Mouse (Mus musculus): ENCODE results near the gene Fam166a. TPM values are rescaled to one million over a fixed set of nuclear protein-coding genes. Genes with fewer than 3 reads are reported as not detected.
A peak's percentile ranks its signal among the peaks of the same experiment; 100 is the strongest.

The Fam166a gene
- polyA plus RNA-seq, 1 experiment from 2014 or later: 0.87 TPM

DNA sequence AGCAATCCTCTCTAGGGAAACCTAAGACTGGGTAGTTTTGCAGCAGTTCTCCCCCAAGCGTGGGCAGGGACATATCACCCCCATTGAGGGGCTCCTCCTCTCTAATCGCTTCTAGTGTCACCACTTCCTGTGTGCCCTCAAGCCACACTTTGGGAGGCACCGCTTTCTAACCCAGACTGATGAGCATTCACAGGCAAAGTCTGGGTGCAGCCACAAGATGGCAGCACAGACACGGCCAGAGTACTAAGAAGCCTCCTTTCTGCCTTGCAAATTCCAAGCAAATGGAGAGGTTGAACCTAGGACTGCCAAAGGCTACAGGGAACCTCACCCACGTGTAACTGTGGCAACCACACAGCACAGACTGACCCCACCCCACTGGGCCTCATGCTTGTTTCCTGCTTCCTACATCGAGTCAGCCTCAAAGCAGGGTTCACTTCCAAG lies 25.2 kb upstream of the Fam166a start:
- Histone ChIP-seq H3K4me2 (no peak overlapping the region), H3K4me3 (replicated peaks) (no peak overlapping the region), H3K9me3 (no peaks in the 10 kb centered on the region), H3K9ac (peak overlapping the region; percentile 12; the same call in 1 of the 2 replicates), H3K27me3 (peaks cover 38% of the 10 kb centered on the region), H3K36me3 (replicated peaks) (peaks cover 5% of the 10 kb centered on the region; the same call in 1 of the 2 replicates), H3K27ac (no peak overlapping the region), H3K4me1 (peaks cover 10% of the 10 kb centered on the region)
- 7% methylated on average over 6 of the region's 6 CpGs for WGBS
- peak; percentile 78 for ATAC-seq (ENCODE audit: low FRiP score)

DNA sequence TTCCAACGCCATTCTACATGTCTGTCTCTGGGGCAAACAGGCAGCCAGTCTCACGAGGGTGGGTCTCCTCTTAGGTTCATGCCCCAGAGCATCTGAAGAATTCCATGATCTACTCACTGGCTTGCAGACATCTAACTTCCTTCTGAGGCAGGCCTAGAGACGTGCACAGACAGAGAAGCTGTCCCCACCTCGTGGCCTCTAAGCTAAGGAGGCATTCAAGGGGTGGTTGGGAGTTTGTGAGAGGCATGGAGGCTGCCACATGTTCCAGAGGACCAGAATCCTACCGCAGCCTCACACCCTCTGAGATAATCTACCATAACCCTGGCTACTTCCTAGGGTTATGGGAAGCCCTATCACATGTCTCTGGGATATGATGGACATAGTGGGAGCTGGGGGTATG lies 24.5 kb upstream of the Fam166a start:
- WGBS: 82% methylated on average over 5 of the region's 5 CpGs
- H3K27me3 ChIP-seq: peaks cover 38% of the 10 kb centered on the region
- H3K4me1 ChIP-seq: peaks cover 10% of the 10 kb centered on the region

DNA sequence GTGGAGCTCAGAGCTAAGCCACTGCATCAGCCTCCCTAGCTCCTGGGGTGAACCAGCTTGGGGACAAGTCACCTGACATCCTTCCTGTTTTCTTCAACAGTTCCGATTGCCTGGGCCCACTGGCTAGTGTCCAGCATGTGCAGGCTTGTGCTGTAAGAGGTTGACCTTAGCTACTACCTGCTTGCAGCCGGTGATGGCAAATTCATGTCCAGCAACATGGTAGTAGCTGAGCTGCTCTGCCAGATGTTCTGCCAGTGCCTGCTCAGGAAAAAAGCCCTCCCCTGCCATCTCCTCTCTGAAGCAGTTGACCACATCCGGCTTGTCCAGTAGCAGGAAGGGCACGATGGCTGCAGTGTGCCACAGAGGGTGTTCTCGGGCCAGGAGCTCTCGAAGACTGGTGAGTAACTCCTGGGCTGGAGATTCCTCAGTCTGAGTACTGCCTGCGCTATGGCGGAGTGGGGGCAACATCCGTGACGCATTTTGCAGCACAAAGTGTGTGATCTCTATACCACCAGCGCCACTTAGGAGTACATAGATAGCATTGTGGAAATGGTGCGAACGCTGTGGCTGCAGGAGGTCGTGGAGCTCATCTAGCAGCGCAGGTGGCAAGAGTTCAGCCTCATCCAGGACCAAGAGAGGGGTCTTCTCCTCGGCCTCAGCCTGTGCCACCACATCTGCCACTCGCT lies 23.9 kb upstream of the Fam166a start:
- Histone ChIP-seq H3K4me3 (replicated peaks) (no peak overlapping the region), H3K4me1 (peaks cover 10% of the 10 kb centered on the region), H3K27me3 (peaks cover 38% of the 10 kb centered on the region), H3K9me3 (no peaks in the 10 kb centered on the region), H3K4me2 (no peak overlapping the region), H3K9ac (no peak overlapping the region), H3K36me3 (replicated peaks) (peaks cover 17% of the 10 kb centered on the region), H3K27ac (no peak overlapping the region)
- WGBS: 89% methylated on average over 17 of the region's 17 CpGs
- ATAC-seq (ENCODE audit: low FRiP score): no peak

More for the DNA sequence above, 24.5 kb upstream of the Fam166a start:
- Histone ChIP-seq H3K36me3 (replicated peaks) (peaks cover 11% of the 10 kb centered on the region), H3K9ac (no peak overlapping the region), H3K27ac (no peak overlapping the region), H3K4me3 (replicated peaks) (no peak overlapping the region), H3K4me2 (no peak overlapping the region), H3K9me3 (no peaks in the 10 kb centered on the region)
- no peak for ATAC-seq (ENCODE audit: low FRiP score)

DNA sequence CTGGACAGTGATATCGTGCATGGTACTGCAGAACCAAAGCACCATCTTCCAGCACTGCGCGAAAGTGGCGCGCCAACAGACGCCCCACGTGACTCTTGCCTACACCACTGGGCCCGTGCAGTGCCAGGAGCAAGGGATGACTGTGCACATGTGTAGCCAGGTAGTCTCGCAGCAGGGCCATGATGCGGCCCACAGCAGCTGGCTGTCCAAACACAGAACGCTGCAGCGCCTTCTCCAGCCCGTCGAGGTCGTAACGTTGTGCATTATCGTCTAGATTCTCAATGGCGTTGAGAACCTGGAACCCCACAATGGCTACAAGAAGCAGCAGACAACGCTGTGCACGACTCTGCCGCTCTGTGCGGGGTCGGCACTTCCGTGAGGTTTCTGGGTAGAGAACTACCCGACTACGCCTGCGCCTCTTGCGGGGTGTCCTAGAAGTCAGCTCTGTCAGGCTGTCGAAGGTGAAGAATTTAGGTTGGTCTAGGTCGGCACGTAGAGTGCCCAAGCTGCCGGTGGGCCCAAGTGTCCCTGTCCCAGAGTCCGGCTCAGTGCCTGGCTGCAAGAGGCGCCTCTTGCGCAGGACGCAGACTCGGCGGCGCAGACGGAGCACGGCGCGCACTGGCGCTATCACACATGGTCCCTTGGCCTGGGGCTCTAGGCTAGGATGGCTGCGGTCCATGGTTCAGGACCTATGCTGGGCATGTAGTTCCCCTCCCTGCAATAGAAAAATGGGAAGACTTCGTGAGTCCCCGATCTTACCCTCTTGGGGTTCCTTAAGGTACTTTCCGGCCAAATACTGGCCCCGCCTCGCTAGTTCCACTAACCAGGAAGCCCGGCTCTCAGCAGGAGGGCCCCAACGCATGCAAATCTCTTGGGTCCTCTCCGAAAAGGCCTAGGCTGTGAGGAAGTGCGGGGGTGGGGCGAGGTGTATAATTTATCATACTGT lies 23.1 kb upstream of the Fam166a start:
- peaks cover 10% of the 10 kb centered on the region for H3K4me1 ChIP-seq
- no peak overlapping the region for H3K27ac ChIP-seq
- peaks cover 38% of the 10 kb centered on the region for H3K27me3 ChIP-seq
- no peak for ATAC-seq (ENCODE audit: low FRiP score)
- WGBS: 22% methylated on average over 55 of the region's 55 CpGs
- peaks cover 25% of the 10 kb centered on the region for H3K36me3 ChIP-seq (replicated peaks)
- H3K4me3 ChIP-seq (replicated peaks): no peak overlapping the region
- H3K9me3 ChIP-seq: no peaks in the 10 kb centered on the region
- H3K9ac ChIP-seq: no peak overlapping the region
- H3K4me2 ChIP-seq: peak overlapping the region; percentile 25

DNA sequence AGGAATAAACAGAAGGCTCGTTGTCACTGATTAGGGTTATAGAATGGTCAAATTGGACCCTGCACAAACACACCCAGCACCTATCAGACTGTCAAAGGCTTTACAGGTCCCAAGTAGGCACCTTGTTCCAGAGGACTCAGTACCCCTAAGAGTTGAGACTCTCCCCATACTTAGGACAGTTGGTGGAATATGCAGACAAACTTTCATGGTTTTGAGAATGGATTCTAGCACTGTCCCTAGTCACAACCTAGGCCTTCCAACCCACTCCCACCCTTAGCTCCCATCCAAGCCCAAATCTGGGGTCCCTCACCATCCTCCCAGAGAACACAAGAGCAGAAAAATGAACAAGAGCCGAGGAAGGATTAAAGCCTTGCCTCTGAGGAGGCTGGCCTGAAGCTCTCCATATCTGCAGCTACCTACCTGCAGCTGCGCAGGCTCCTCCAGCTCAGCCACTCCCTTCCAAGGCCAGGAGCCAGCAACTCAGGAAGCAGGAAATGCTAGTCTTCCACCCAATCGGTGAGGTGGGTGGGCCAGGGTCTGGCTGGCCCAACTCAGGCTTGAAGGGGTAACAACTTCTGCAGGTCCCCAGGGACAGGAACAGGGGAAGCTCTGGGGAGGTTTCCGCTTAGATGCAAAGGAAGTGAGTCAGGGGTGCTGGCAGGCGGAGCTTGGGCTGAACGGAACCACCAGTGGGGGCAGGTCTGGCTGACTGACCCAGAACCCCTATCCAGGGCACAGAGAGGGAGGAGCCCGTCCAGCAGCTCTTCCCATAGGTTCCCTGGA lies 22.2 kb upstream of the Fam166a start, which contains the start of gene Tor4a:
TSS of gene Tor4a (minus strand) at position 715 of the 783 bp plus-strand sequence.
- Histone ChIP-seq H3K9me3 (no peaks in the 10 kb centered on the region), H3K27me3 (peaks cover 38% of the 10 kb centered on the region), H3K36me3 (replicated peaks) (peaks cover 34% of the 10 kb centered on the region), H3K4me1 (peaks cover 10% of the 10 kb centered on the region), H3K27ac (no peak within 1 kb of the TSS), H3K9ac (no peak within 1 kb of the TSS), H3K4me3 (replicated peaks) (no peak within 1 kb of the TSS; the same call in 1 of the 2 replicates), H3K4me2 (peak within 1 kb of the TSS; percentile 25)
- ATAC-seq (ENCODE audit: low FRiP score): no peak
- 11% methylated on average over 8 of the region's 8 CpGs for WGBS

DNA sequence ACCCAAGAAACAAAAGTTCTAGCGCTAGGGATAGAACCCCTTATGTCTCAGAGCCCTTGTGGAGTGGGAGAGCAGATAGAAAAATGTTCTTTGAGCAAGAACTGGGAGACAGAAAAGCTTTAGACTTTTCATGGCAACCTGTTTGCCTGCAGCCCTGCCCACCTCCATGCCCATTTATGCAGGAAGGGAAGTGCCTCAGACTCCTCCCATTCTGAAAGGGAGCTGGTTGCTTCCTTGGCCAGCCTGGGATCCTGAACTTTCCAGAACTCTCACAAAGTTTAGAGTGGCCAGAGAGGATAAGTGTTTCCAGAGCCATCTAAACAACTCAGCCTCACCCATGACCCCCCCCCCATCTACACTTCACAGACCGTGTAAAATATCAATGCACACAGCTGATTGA lies 21.4 kb upstream of the Fam166a start:
- Histone ChIP-seq H3K4me2 (no peak overlapping the region), H3K9me3 (no peaks in the 10 kb centered on the region), H3K27me3 (peaks cover 38% of the 10 kb centered on the region), H3K4me3 (replicated peaks) (no peak overlapping the region), H3K4me1 (peaks cover 10% of the 10 kb centered on the region), H3K9ac (no peak overlapping the region), H3K36me3 (replicated peaks) (peaks cover 42% of the 10 kb centered on the region), H3K27ac (no peak overlapping the region)
- 29% methylated on average over 2 of the region's 2 CpGs for whole genome bisulfite sequencing
- no peak for ATAC-seq (ENCODE audit: low FRiP score)

DNA sequence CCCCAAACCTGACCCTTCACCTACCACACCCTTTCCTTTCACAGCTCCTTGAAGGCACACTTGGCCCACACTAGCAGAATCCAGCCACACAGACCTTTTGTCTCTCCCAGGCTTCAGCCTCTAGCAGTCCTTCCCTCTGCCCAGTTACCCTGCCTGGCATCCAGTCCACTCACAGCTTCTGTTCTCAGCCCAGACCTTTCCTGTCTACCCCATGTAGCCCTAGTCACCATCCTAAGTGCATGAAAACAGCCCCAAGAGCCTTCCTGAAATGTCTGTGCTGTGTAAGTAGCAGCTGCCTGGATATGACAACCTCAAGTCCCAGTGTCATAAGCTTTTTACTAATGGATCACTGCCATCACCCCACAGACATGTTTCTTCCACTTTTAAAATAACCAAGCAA lies 20.6 kb upstream of the Fam166a start:
- H3K27me3 ChIP-seq: peaks cover 38% of the 10 kb centered on the region
- no peak overlapping the region for H3K27ac ChIP-seq
- H3K4me2 ChIP-seq: no peak overlapping the region
- no peak for ATAC-seq (ENCODE audit: low FRiP score)
- peaks cover 10% of the 10 kb centered on the region for H3K4me1 ChIP-seq
- H3K4me3 ChIP-seq (replicated peaks): no peak overlapping the region
- peaks cover 50% of the 10 kb centered on the region for H3K36me3 ChIP-seq (replicated peaks)
- no peaks in the 10 kb centered on the region for H3K9me3 ChIP-seq
- H3K9ac ChIP-seq: no peak overlapping the region

DNA sequence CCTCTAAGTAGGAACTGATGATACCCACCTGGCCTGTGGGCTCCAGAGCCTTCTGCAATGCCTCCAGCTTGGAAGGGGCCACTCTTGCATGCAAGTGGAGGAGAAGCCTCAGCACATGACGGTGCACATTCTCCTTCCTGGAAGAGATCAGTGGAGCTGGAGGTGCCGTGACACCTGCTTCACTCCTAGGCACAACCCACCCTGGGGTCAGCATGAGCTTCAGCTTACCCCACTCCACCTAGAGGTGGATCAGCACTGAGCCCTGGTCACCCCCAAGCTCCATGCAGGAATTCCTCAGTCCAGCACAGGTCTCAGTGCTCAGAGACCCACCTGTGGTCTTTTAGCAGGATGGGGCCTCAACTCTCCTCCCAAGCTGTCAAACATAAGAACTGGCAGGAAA lies 17.9 kb upstream of the Fam166a start:
- Histone ChIP-seq H3K36me3 (replicated peaks) (peaks cover 75% of the 10 kb centered on the region), H3K9ac (no peak overlapping the region), H3K9me3 (no peaks in the 10 kb centered on the region), H3K4me1 (peaks cover 1% of the 10 kb centered on the region; the same call in 1 of the 2 replicates), H3K27ac (no peak overlapping the region), H3K4me3 (replicated peaks) (no peak overlapping the region), H3K4me2 (no peak overlapping the region), H3K27me3 (peaks cover 19% of the 10 kb centered on the region)
- WGBS: 93% methylated on average over 2 of the region's 2 CpGs
- no peak for ATAC-seq (ENCODE audit: low FRiP score)

DNA sequence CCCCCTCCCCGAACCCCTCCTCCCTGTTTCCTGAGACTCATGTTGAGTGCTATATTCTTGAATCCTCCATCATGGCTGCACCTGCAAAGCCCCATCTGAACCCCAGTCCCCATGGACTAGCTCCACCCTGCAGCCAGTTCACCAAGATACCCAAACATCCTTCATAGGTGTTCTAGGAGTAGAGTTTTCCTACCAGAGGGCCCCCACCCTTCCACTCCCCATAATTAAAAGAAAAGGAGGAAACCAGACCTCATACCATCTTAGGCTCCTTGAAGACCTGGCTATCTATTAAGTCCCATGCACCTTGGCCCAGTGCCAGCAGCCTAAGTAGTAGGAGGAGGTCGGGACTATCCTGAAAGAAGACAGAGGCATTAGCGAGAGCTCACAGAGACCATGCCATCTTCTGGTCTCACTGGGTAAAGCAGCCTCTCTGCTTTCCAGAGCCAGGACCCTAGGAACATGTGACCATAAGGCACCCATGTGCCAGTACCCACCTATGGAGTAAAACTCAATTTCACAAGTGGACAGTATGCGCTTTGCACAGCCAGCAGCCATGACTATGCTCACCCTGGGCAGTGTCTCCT lies 14.8 kb upstream of the Fam166a start:
- Histone ChIP-seq H3K36me3 (replicated peaks) (peaks cover 95% of the 10 kb centered on the region), H3K4me3 (replicated peaks) (no peak overlapping the region), H3K9me3 (no peaks in the 10 kb centered on the region), H3K4me1 (peaks cover 3% of the 10 kb centered on the region), H3K9ac (no peak overlapping the region), H3K27me3 (no peaks in the 10 kb centered on the region), H3K27ac (no peak overlapping the region), H3K4me2 (no peak overlapping the region)
- no peak for ATAC-seq (ENCODE audit: low FRiP score)
- 69% methylated on average over 4 of the region's 4 CpGs for WGBS

DNA sequence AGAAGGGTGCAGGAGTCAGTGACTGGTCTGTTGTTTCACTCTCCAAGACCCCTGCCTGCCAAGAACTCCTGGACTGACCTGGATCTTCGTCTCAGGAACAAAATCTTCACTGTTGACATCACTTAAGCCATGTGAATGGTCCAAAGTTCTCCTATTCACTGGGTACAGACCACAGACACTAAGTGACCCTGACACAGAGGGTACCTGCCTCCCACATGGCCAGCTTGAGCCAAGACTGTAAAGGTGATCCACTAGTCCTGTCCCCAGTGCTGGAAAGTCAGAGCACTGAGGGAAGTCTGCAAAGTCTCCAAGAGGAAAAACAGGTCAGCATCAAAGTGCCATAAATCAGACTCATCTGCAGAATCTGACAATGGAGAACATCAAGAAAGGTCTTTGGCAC lies 11.0 kb upstream of the Fam166a start:
- Histone ChIP-seq H3K27ac (no peak overlapping the region), H3K9ac (no peak overlapping the region), H3K9me3 (no peaks in the 10 kb centered on the region), H3K4me3 (replicated peaks) (no peak overlapping the region), H3K4me2 (no peak overlapping the region), H3K4me1 (peaks cover 25% of the 10 kb centered on the region), H3K36me3 (replicated peaks) (peaks cover 63% of the 10 kb centered on the region), H3K27me3 (0 out of 2 replicates have a peak, but pooled peaks cover 1% of the 10 kb centered on the region)
- ATAC-seq (ENCODE audit: low FRiP score): no peak
- 85% methylated on average over 1 of the region's 1 CpGs for WGBS

DNA sequence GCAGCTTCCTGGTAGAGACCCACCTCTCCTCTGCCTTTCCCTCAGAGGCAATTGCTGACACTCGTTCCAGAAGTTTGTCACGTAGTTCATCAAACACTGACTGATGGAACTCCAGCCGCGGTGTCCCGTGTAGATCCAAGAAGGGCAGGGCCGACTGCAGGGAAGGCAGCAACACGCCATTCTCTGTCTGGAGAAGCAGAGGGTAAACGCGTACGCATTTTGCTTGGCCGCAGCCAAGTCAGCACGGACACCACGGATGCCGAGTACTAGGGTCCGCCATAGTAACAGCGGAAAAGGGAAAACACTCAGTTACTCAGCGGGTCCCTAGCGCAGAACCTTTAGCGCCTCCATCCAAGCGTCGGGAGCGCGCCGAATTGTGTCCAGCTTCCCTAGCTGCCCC lies 7.9 kb upstream of the Fam166a start:
- ATAC-seq (ENCODE audit: low FRiP score): peak; percentile 44
- Histone ChIP-seq H3K4me1 (peaks cover 25% of the 10 kb centered on the region), H3K4me2 (peak overlapping the region; percentile 95), H3K36me3 (replicated peaks) (peaks cover 33% of the 10 kb centered on the region), H3K9ac (peak overlapping the region; percentile 86), H3K27me3 (peaks cover 12% of the 10 kb centered on the region; the same call in 1 of the 2 replicates), H3K4me3 (replicated peaks) (peak overlapping the region; percentile 86), H3K9me3 (no peaks in the 10 kb centered on the region), H3K27ac (peak overlapping the region; percentile 90)
- WGBS: under 1% methylated on average over 24 of the region's 24 CpGs

Data from forebrain, embryonic 12.5 days (tissue).